16 mouse cellular contexts compared by ENCODE assay signal in genomic region chrX:142194420-142194819, GRCm38 (mm10). TPM values are rescaled to one million over a fixed set of nuclear protein-coding genes. Genes with fewer than 3 reads are reported as not detected.
DNase-seq lines count a peak whose midpoint lies in the region; ATAC-seq and TF ChIP-seq lines count a peak whose summit lies in the region.
"Had no signal": no experiment of that assay in that cellular context is flagged by ENCODE, and none has a peak within 500 bp of the region (broad histone marks: within the 10 kb centered on the region; RNA-seq: fewer than 3 reads in every experiment).

No protein-coding gene starts in this region.

- H3K4me1 ChIP-seq in liver, adult 2 months (ENCODE audit: control insufficient read depth, insufficient read depth, low read length) = no peaks in the 10 kb centered on the region
- no peaks in the 10 kb centered on the region for H3K4me1 ChIP-seq in liver, embryonic 12.5 days
- H3K4me1 ChIP-seq: embryonic facial prominence, embryonic 10.5 days; limb, embryonic 13.5 days; lung, embryonic 15.5 days had no signal

- H3K9ac ChIP-seq in liver, adult 2 months (ENCODE audit: low read depth, low read length) = no peak overlapping the region
- H3K9ac ChIP-seq in liver, embryonic 12.5 days = no peak overlapping the region
- H3K9ac ChIP-seq: limb, embryonic 13.5 days; lung, embryonic 15.5 days had no signal

- peak; percentile 4 to 5 for DNase-seq in heart, adult 9 months (ENCODE audit: low spot score in 2 of 2)
- DNase-seq in heart, postnatal 4 days = no peak
- DNase-seq in liver, adult 2 months (ENCODE audit: extremely low read depth, low read depth, low spot score) = peak; percentile 64
- peak; percentile 32 to 44 for DNase-seq in cerebellum, postnatal 10 days
- DNase-seq in layer of hippocampus, postnatal 10 days (ENCODE audit: low spot score in 2 of 2) = peak; percentile 13 to 14
- DNase-seq: gastrocnemius, postnatal 25 days; thymus, adult 18-20 months had no signal

- no peaks in the 10 kb centered on the region for H3K36me3 ChIP-seq in liver, adult 2 months (ENCODE audit: control insufficient read depth, insufficient read depth, low read length)
- H3K36me3 ChIP-seq in liver, embryonic 12.5 days = no peaks in the 10 kb centered on the region
- H3K36me3 ChIP-seq: embryonic facial prominence, embryonic 10.5 days; limb, embryonic 13.5 days; lung, embryonic 15.5 days had no signal

- 28% methylated on average over 6 of the region's 6 CpGs for WGBS in liver, adult 2 months
- WGBS in liver, embryonic 12.5 days (ENCODE audit: insufficient replicate concordance) = 55% methylated on average over 6 of the region's 6 CpGs

- no peaks in the 10 kb centered on the region for H3K9me3 ChIP-seq in liver, embryonic 12.5 days (replicated peaks)
- H3K9me3 ChIP-seq: embryonic facial prominence, embryonic 10.5 days; limb, embryonic 13.5 days; lung, embryonic 15.5 days had no signal

- no peak for ATAC-seq in liver, embryonic 12.5 days
- ATAC-seq in activated CD4-positive, CD25-positive, alpha-beta regulatory T cell, adult 4 months = no peak

- H3K27me3 ChIP-seq in liver, adult 2 months (ENCODE audit: control insufficient read depth, insufficient read depth, low read length) = no peaks in the 10 kb centered on the region
- 0 out of 2 replicates have a peak, but pooled peaks cover 5% of the 10 kb centered on the region for H3K27me3 ChIP-seq in liver, embryonic 12.5 days (replicated peaks)
- H3K27me3 ChIP-seq: CH12.LX; lung, embryonic 15.5 days had no signal

- no peak for TF ChIP-seq CTCF in liver, adult 2 months (IDR thresholded peaks at IDR 0.05; ENCODE audit: low read depth, low read length)

- H3K4me2 ChIP-seq in liver, embryonic 12.5 days = no peak overlapping the region
- H3K4me2 ChIP-seq: limb, embryonic 13.5 days; lung, embryonic 15.5 days had no signal

- no peak overlapping the region for H3K4me3 ChIP-seq in liver, adult 2 months (ENCODE audit: insufficient read depth, low read depth, low read length)
- no peak overlapping the region for H3K4me3 ChIP-seq in liver, embryonic 12.5 days
- H3K4me3 ChIP-seq: embryonic facial prominence, embryonic 10.5 days; limb, embryonic 13.5 days; lung, embryonic 15.5 days had no signal

- no peak for TF ChIP-seq POLR2A in liver, adult 2 months (IDR thresholded peaks at IDR 0.05; ENCODE audit: extremely low read depth, insufficient read depth, low read length)

- H3K27ac ChIP-seq in liver, adult 2 months (replicated peaks; ENCODE audit: insufficient read depth, low read depth, low read length) = no peak overlapping the region
- no peak overlapping the region for H3K27ac ChIP-seq in liver, embryonic 12.5 days
- H3K27ac ChIP-seq: embryonic facial prominence, embryonic 10.5 days; limb, embryonic 13.5 days; lung, embryonic 15.5 days had no signal

- H3K79me2 ChIP-seq in liver, adult 2 months (ENCODE audit: control insufficient read depth, insufficient read depth, low read length) = no peaks in the 10 kb centered on the region

RNA-seq across cellular contexts. Expression of gene Gucy2f, which starts 2.3 kb away (rescaled TPM):
- not detected for total RNA-seq in heart, postnatal 4 days (2021)
- total RNA-seq in liver, adult 2 months (2014; rRNA removed) = not detected in 2 replicates
- not detected in 2 replicates for polyA plus RNA-seq in liver, adult 2 months (2012; rRNA removed)
- polyA plus RNA-seq in liver, embryonic 12.5 days (2016; fragmentation: Nextera tagmentation; extraction: Ambion mirVana) = not detected in 2 replicates
- 1 to 10 TPM; 1.1 to 1.3 TPM for total RNA-seq in layer of hippocampus, postnatal 10 days (2021)
- not detected for polyA plus RNA-seq in activated CD4-positive, CD25-positive, alpha-beta regulatory T cell, adult 4 months (2017; shearing (Covaris generic))
- total RNA-seq: CH12.LX; gastrocnemius, postnatal 25 days; megakaryocyte-erythroid progenitor cell, adult 5-6 weeks had no signal
- polyA plus RNA-seq: embryonic facial prominence, embryonic 10.5 days; heart, postnatal 0 days; large intestine, adult 2 months; lung, embryonic 15.5 days had no signal

RNA-seq across cellular contexts. Expression of gene Nxt2, which starts 32.1 kb away (rescaled TPM):
- 1 to 10 TPM; 6.1 to 6.3 TPM for total RNA-seq in heart, postnatal 4 days (2021)
- 29.0 and 31.9 TPM in 2 replicates for total RNA-seq in liver, adult 2 months (2014; rRNA removed)
- 4.4 and 6.1 TPM in 2 replicates for polyA plus RNA-seq in liver, adult 2 months (2012; rRNA removed)
- polyA plus RNA-seq in liver, embryonic 12.5 days (2016; fragmentation: Nextera tagmentation; extraction: Ambion mirVana) = 7.2 and 7.7 TPM in 2 replicates
- 10 to 100 TPM; 21.6 to 22.7 TPM for total RNA-seq in layer of hippocampus, postnatal 10 days (2021)
- 1 to 10 TPM; 7.2 to 8.0 TPM for polyA plus RNA-seq in activated CD4-positive, CD25-positive, alpha-beta regulatory T cell, adult 4 months (2017; shearing (Covaris generic))
